Mouse (Mus musculus) kidney, postnatal 10 days (tissue): Measurements from ENCODE around the gene Tnfsf9.

Experiments
- DNase-seq: peaks from one replicate; pipeline ENCODE4 v3.0.0; 2021; ENCODE audit warnings: mixed read lengths

Gene Tnfsf9

GRCm38 (mm10) chr17:57105181-57106034 is at the start of gene Tnfsf9:
Gene Tnfsf9, plus strand, starts transcription at chr17:57105325.
- peak; percentile 78 for DNase-seq

- no peak for DNase-seq
These were observed 48.9 kb upstream of the Tnfsf9 start for GRCm38 (mm10) chr17:57056246-57056645.

- peak; percentile 49 for DNase-seq
These were observed 46.1 kb upstream of the Tnfsf9 start, which contains the start of gene Crb3 for GRCm38 (mm10) chr17:57058891-57059485. Gene Crb3, plus strand, starts transcription at chr17:57059105.

- peak; percentile 86 for DNase-seq
These were observed 45.6 kb upstream of the Tnfsf9 start, which contains the start of gene Slc25a23 for GRCm38 (mm10) chr17:57059486-57059977. Gene Slc25a23, minus strand, starts transcription at chr17:57059863.

- peak; percentile 95 for DNase-seq
These were observed 44.8 kb upstream of the Tnfsf9 start for GRCm38 (mm10) chr17:57060231-57060801.

- DNase-seq, result no peak
These were observed 44.1 kb upstream of the Tnfsf9 start for GRCm38 (mm10) chr17:57061069-57061468.

GRCm38 (mm10) chr17:57062011-57062521 is 43.1 kb upstream of the Tnfsf9 start:
- peak; percentile 86 for DNase-seq

- no peak for DNase-seq
These were observed 42.6 kb upstream of the Tnfsf9 start for GRCm38 (mm10) chr17:57062548-57062947.

GRCm38 (mm10) chr17:57063031-57063430 is 42.1 kb upstream of the Tnfsf9 start:
- DNase-seq, result peak; percentile 46

- no peak for DNase-seq
These were observed 38.2 kb upstream of the Tnfsf9 start for GRCm38 (mm10) chr17:57066908-57067307.

GRCm38 (mm10) chr17:57070272-57070671 is 34.9 kb upstream of the Tnfsf9 start:
- DNase-seq, result no peak

- peak; percentile 64 for DNase-seq
These were observed 34.4 kb upstream of the Tnfsf9 start for GRCm38 (mm10) chr17:57070699-57071098.

- DNase-seq, result no peak
These were observed 28.2 kb upstream of the Tnfsf9 start for GRCm38 (mm10) chr17:57076916-57077315.

- no peak for DNase-seq
These were observed 26.8 kb upstream of the Tnfsf9 start, which contains the start of gene Dennd1c for GRCm38 (mm10) chr17:57078336-57078735. Gene Dennd1c, minus strand, starts transcription at chr17:57078514.

- DNase-seq, result no peak
These were observed 25.2 kb upstream of the Tnfsf9 start for GRCm38 (mm10) chr17:57079919-57080318.

GRCm38 (mm10) chr17:57081234-57081842 is 23.8 kb upstream of the Tnfsf9 start:
- no peak for DNase-seq

- DNase-seq, result no peak
These were observed 22.6 kb upstream of the Tnfsf9 start for GRCm38 (mm10) chr17:57082481-57082880.

- no peak for DNase-seq
These were observed 19.0 kb upstream of the Tnfsf9 start for GRCm38 (mm10) chr17:57085970-57086757.

GRCm38 (mm10) chr17:57087049-57087832 is 17.9 kb upstream of the Tnfsf9 start, which contains the start of gene Tubb4a:
Gene Tubb4a, minus strand, starts transcription at chr17:57087782.
- peak; percentile 65 for DNase-seq

GRCm38 (mm10) chr17:57094222-57094621 is 10.9 kb upstream of the Tnfsf9 start:
- no peak for DNase-seq
